Mouse (Mus musculus): ENCODE results near the gene Oat. TPM values are rescaled to one million over a fixed set of nuclear protein-coding genes. Genes with fewer than 3 reads are reported as not detected.

Gene Oat
- total and polyA plus RNA-seq, 3 experiments: 87.6 to 204 (median 104) TPM

Other genes with a start within 250 kb of the Oat start
- 0.04 TPM in 1 of 2 replicates, not detected in the other for gene Nkx1-2, start 23.2 kb upstream of the Oat start, total RNA-seq (2012; rRNA removed)
- not detected in 2 replicates for gene Nkx1-2, start 23.2 kb upstream of the Oat start, total RNA-seq (2014; rRNA removed)
- gene Nkx1-2, start 23.2 kb upstream of the Oat start, polyA plus RNA-seq (2012; ENCODE audit: insufficient read length, low read depth): not detected in 2 replicates
- 7.8 and 9.2 TPM in 2 replicates for gene Lhpp, start 34.2 kb upstream of the Oat start, total RNA-seq (2012; rRNA removed)
- 13.8 and 14.6 TPM in 2 replicates for gene Lhpp, start 34.2 kb upstream of the Oat start, total RNA-seq (2014; rRNA removed)
- 15.4 and 16.5 TPM in 2 replicates for gene Lhpp, start 34.2 kb upstream of the Oat start, polyA plus RNA-seq (2012; ENCODE audit: insufficient read length, low read depth)
- 21.8 and 22.1 TPM in 2 replicates for gene Fam53b, start 237.5 kb upstream of the Oat start, total RNA-seq (2012; rRNA removed)
- gene Fam53b, start 237.5 kb upstream of the Oat start, total RNA-seq (2014; rRNA removed): 14.4 and 15.6 TPM in 2 replicates
- 25.0 and 30.9 TPM in 2 replicates for gene Fam53b, start 237.5 kb upstream of the Oat start, polyA plus RNA-seq (2012; ENCODE audit: insufficient read length, low read depth)